Comparison of ENCODE assay signal across 22 mouse cellular contexts in genomic region chrX:102042386-102042785, GRCm38 (mm10). TPM values are rescaled to one million over a fixed set of nuclear protein-coding genes. Genes with fewer than 3 reads are reported as not detected.
DNase-seq lines count a peak whose midpoint lies in the region; ATAC-seq lines count a peak whose summit lies in the region.
"Had no signal": no experiment of that assay in that cellular context is flagged by ENCODE, and none has a peak within 500 bp of the region (broad histone marks: within the 10 kb centered on the region; RNA-seq: fewer than 3 reads in every experiment).

No protein-coding gene starts in this region.

- DNase-seq in cerebellum, adult 9-10 months = no peak
- DNase-seq in frontal cortex, postnatal 14 days (ENCODE audit: low spot score in 2 of 2) = no peak
- DNase-seq in left cerebral cortex, postnatal 4 days = no peak
- DNase-seq: adrenal gland, adult 2 months; adrenal gland, postnatal 36 days; cerebellum, postnatal 25 days; gastrocnemius, adult 2 months; kidney, adult 2 months; kidney, postnatal 36 days; liver; lung, adult 2 months; lung, postnatal 14 days; midbrain, embryonic 14.5 days; thymus, adult 2 months; thymus, postnatal 36 days had no signal

- peak; percentile 49 for ATAC-seq in CD4-positive, CD25-positive, alpha-beta regulatory T cell, adult 4 months
- ATAC-seq in common myeloid progenitor, adult 5-6 weeks (replicated peaks; ENCODE audit: low read depth, poor library complexity, severe bottlenecking) = peak; percentile 96
- peak; percentile 80 for ATAC-seq in megakaryocyte, adult 5-6 weeks (ENCODE audit: poor library complexity, severe bottlenecking)
- ATAC-seq in neutrophil, adult 5-6 weeks (ENCODE audit: extremely low read depth, insufficient number of reproducible peaks, low FRiP score, poor library complexity, severe bottlenecking) = peak; percentile 30; the same call in 1 of the 2 replicates
- ATAC-seq: forebrain, embryonic 13.5 days; hindbrain, embryonic 16.5 days; intestine, embryonic 15.5 days had no signal

- intact Hi-C loops in left cerebral cortex, postnatal 4 days (cut with DNase I) = no loop called here

RNA-seq across cellular contexts. Expression of gene Rtl5, which starts 28.7 kb away (rescaled TPM):
- polyA plus RNA-seq in CD4-positive, CD25-positive, alpha-beta regulatory T cell, adult 4 months (2017; shearing (Covaris generic)) = 1 to 10 TPM in 1 of 2 experiments, under 1 TPM in 1; 0.50 to 2.3 TPM
- 2.0 and 4.1 TPM in 2 replicates for total RNA-seq in common myeloid progenitor, adult 5-6 weeks (2017)
- 3.3 and 4.2 TPM in 2 replicates for total RNA-seq in megakaryocyte, adult 5-6 weeks (2015)
- 4.0 and 4.2 TPM in 2 replicates for total RNA-seq in megakaryocyte, adult 5-6 weeks (2017)
- total RNA-seq in neutrophil, adult 5-6 weeks (2017) = 2.3 and 3.0 TPM in 2 replicates
- 10 to 100 TPM; 14.0 to 17.3 TPM for total RNA-seq in left cerebral cortex, postnatal 4 days (2021)

Comparison
In these comparisons a context has a peak if more than half of its experiments do, and no peak if none do; other contexts are left out.
1. ATAC-seq: peak in every context shown above with its lines; median percentile 96 in common myeloid progenitor, adult 5-6 weeks; 80 in megakaryocyte, adult 5-6 weeks; 49 in CD4-positive, CD25-positive, alpha-beta regulatory T cell, adult 4 months; 30 in neutrophil, adult 5-6 weeks.